In the genomic region with DNA sequence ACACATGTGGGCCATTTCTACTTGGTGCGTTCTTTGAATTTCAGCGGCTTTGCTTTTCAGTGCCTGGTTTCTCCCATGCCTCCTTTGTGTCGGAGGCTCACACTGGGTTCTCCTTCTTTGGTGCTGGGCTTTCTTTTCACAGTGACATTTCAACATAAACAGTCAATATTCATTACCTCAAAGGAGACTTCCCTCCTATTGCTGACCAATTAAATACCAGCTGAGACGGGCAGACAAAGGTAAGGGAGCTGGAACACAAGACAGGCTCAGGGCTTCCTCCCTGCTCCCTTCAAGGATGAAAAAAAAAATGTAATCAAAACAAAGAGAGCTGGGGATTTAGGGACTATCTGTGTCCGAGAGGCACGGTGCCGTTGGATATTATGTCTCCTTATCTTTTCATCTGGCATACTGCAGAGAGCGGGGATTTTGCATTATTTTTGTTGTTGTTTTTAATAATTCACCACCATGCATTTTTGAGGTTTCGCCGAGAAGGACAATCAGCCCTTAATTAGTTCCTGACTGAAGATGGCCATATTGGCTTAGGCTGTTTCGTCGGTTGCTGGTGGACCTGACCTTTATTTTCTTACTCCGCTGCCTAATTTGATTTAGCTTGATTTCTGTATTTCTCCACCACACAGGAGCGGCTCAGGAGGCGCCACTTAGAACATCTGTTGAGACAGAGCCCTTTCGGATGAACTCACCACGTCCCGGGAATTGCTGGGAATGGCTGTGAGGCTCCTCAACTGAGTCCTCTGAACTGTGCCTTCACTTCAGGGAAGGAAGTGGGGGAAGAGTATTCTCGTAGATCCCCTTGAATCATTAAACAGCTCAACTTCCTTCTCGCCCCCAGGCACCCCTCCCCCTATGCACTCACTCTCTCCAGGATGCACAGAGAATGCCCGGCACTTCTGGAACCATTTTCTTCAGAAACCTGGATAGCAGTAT, we compare ENCODE assay signal across 8 mouse cellular contexts.
DNase-seq lines count a peak whose midpoint lies in the region; ATAC-seq lines count a peak whose summit lies in the region.

No protein-coding gene starts in this region.

- peak overlapping the region; percentile 28 for H3K4me3 ChIP-seq in hindbrain, embryonic 11.5 days (ENCODE audit: low read depth, low read length)
- peak overlapping the region; percentile 48 for H3K4me3 ChIP-seq in midbrain, embryonic 10.5 days

- H3K36me3 ChIP-seq in hindbrain, embryonic 11.5 days (ENCODE audit: control insufficient read depth, insufficient read depth, low read length): no peaks in the 10 kb centered on the region
- H3K36me3 ChIP-seq in midbrain, embryonic 10.5 days: no peaks in the 10 kb centered on the region

- H3K27me3 ChIP-seq in hindbrain, embryonic 11.5 days (ENCODE audit: control insufficient read depth, insufficient read depth, low read length): peaks cover 19% of the 10 kb centered on the region
- H3K27me3 ChIP-seq in midbrain, embryonic 10.5 days (ENCODE audit: low read depth, poor library complexity, severe bottlenecking): peaks cover 97% of the 10 kb centered on the region

- peak; percentile 53 for ATAC-seq in hindbrain, embryonic 11.5 days (ENCODE audit: low FRiP score)

- intact Hi-C loops in gastrocnemius, postnatal 36 days (cut with DNase I): no loop called here

- peak; percentile 6 for DNase-seq in adrenal gland, postnatal 14 days
- DNase-seq in adrenal gland, postnatal 25 days: no peak
- peak; percentile 27 for DNase-seq in Muller cell, postnatal 12 days (ENCODE audit: inconsistent ontology term)
- DNase-seq in hindbrain, embryonic 11.5 days (ENCODE audit: low spot score): peak; percentile 53
- peak; percentile 31 for DNase-seq in midbrain, embryonic 10.5 days (ENCODE audit: low spot score)
- DNase-seq in gastrocnemius, postnatal 36 days: no peak
- DNase-seq in left cerebral cortex, adult 9 months (ENCODE audit: low spot score in 2 of 2): no peak
- no peak for DNase-seq in cerebellum, adult 9-11 months

- peak overlapping the region; percentile 47 for H3K4me2 ChIP-seq in hindbrain, embryonic 11.5 days (replicated peaks; ENCODE audit: low read depth, low read length)

- no peaks in the 10 kb centered on the region for H3K9me3 ChIP-seq in hindbrain, embryonic 11.5 days (ENCODE audit: control insufficient read depth, low read length)
- H3K9me3 ChIP-seq in midbrain, embryonic 10.5 days (replicated peaks): no peaks in the 10 kb centered on the region

- 3% methylated on average over 21 of the region's 21 CpGs for whole genome bisulfite sequencing in hindbrain, embryonic 11.5 days
- WGBS in midbrain, embryonic 10.5 days: 2% methylated on average over 21 of the region's 21 CpGs

- no peaks in the 10 kb centered on the region; the same call in 1 of the 2 replicates for H3K4me1 ChIP-seq in hindbrain, embryonic 11.5 days (replicated peaks; ENCODE audit: control insufficient read depth, insufficient read depth, low read length)
- H3K4me1 ChIP-seq in midbrain, embryonic 10.5 days: peaks cover 43% of the 10 kb centered on the region

- H3K9ac ChIP-seq in hindbrain, embryonic 11.5 days (ENCODE audit: low read depth, low read length): peak overlapping the region; percentile 51

- H3K27ac ChIP-seq in hindbrain, embryonic 11.5 days (ENCODE audit: low read depth, low read length): peak overlapping the region; percentile 65
- peak overlapping the region; percentile 80 for H3K27ac ChIP-seq in midbrain, embryonic 10.5 days (replicated peaks)

Comparison
In these comparisons a context has a peak if more than half of its experiments do, and no peak if none do; other contexts are left out.
1. DNase-seq: peak in adrenal gland, postnatal 14 days (single experiment), Muller cell, postnatal 12 days (single experiment), hindbrain, embryonic 11.5 days (single experiment) and midbrain, embryonic 10.5 days (single experiment); none in adrenal gland, postnatal 25 days (single experiment), gastrocnemius, postnatal 36 days (0 of 2), left cerebral cortex, adult 9 months (0 of 2) and cerebellum, adult 9-11 months (single experiment).